Mouse (Mus musculus): ENCODE data around the gene Pxt1.
"Not testable (repeated sequence)": the region's sequence is repeated elsewhere in the genome, so short reads cannot be mapped to it uniquely, and the experiment has no call there.

Gene Pxt1

GRCm38 (mm10) chr17:28943740-28944139 lies at the start of gene Pxt1:
TSS of gene Pxt1 (minus strand) at chr17:28943840.
- DNase-seq: no peak

GRCm38 (mm10) chr17:28993004-28993403 lies 49.4 kb upstream of the Pxt1 start:
- DNase-seq: not testable (repeated sequence)

- DNase-seq: peak; percentile 69
Observed at GRCm38 (mm10) chr17:28992105-28992504, 48.5 kb upstream of the Pxt1 start.

- no peak for DNase-seq
Observed at GRCm38 (mm10) chr17:28991286-28991685, 47.6 kb upstream of the Pxt1 start.

- no peak for DNase-seq
Observed at GRCm38 (mm10) chr17:28990060-28990459, 46.4 kb upstream of the Pxt1 start.

- DNase-seq: no peak
Observed at GRCm38 (mm10) chr17:28988996-28989395, 45.4 kb upstream of the Pxt1 start.

GRCm38 (mm10) chr17:28988291-28988690 lies 44.7 kb upstream of the Pxt1 start:
- DNase-seq: no peak

- DNase-seq: peak; percentile 38
Observed at GRCm38 (mm10) chr17:28987713-28988112, 44.1 kb upstream of the Pxt1 start.

- DNase-seq: peak; percentile 46
Observed at GRCm38 (mm10) chr17:28986833-28987232, 43.2 kb upstream of the Pxt1 start.

GRCm38 (mm10) chr17:28984724-28985420 lies 41.2 kb upstream of the Pxt1 start:
- DNase-seq: no peak

- DNase-seq: peak; percentile 17
Observed at GRCm38 (mm10) chr17:28982591-28982990, 39.0 kb upstream of the Pxt1 start.

GRCm38 (mm10) chr17:28981081-28981480 lies 37.4 kb upstream of the Pxt1 start:
- no peak for DNase-seq

- DNase-seq: no peak
Observed at GRCm38 (mm10) chr17:28979091-28979490, 35.5 kb upstream of the Pxt1 start.

- no peak for DNase-seq
Observed at GRCm38 (mm10) chr17:28970122-28970521, 26.5 kb upstream of the Pxt1 start.

GRCm38 (mm10) chr17:28967021-28967610 lies 23.5 kb upstream of the Pxt1 start:
- DNase-seq: no peak

GRCm38 (mm10) chr17:28961596-28961995 lies 18.0 kb upstream of the Pxt1 start:
- DNase-seq: no peak

- DNase-seq: no peak
Observed at GRCm38 (mm10) chr17:28960597-28960996, 17.0 kb upstream of the Pxt1 start.

- DNase-seq: no peak
Observed at GRCm38 (mm10) chr17:28954416-28954815, 10.8 kb upstream of the Pxt1 start.

GRCm38 (mm10) chr17:28953251-28953650 lies 9.6 kb upstream of the Pxt1 start:
- DNase-seq: peak; percentile 23

GRCm38 (mm10) chr17:28951831-28952799 lies 8.5 kb upstream of the Pxt1 start, which contains the start of gene Kctd20:
TSS of gene Kctd20 (plus strand) at chr17:28951950.
- peak; percentile 94 for DNase-seq

- no peak for DNase-seq
Observed at GRCm38 (mm10) chr17:28950751-28951150, 7.1 kb upstream of the Pxt1 start.

GRCm38 (mm10) chr17:28948661-28949060 lies 5.0 kb upstream of the Pxt1 start:
- no peak for DNase-seq
